Mouse (Mus musculus): Measurements from ENCODE around the gene Gabrb3.

GRCm38 (mm10) chr7:57760466-57760865 is 341.0 kb downstream of the Gabrb3 start:
- TF ChIP-seq EP300 (IDR thresholded peaks at IDR 0.05) = no peak
- TF ChIP-seq CTCF (IDR thresholded peaks at IDR 0.05) = no peak

All from lung, postnatal 0 days (tissue).